Mouse (Mus musculus) kidney, embryonic 15.5 days (tissue): ENCODE measurements at regions not wholly inside any gene's neighbourhood (a gene's known extent, or its start where the extent isn't known, plus 50 kb on each side); places are given as distances from the start of the nearest gene placed in this dataset.

Source experiments
- ATAC-seq: fragments of 200-750 bp; cut with Nextera tagmentation; replicated peaks from 2 replicates; pipeline ENCODE4 v1.8.0; 2017; ENCODE audit warnings: moderate TSS enrichment; ENCODE audit not compliant: low FRiP score
- H3K27ac ChIP-seq: fragments of 300-500 bp; sonication (generic); 2 replicates; pipeline ENCODE4 v1.5.1; 2015; ENCODE audit warnings: mild to moderate bottlenecking, inconsistent platforms
- H3K27me3 ChIP-seq: fragments of 300-500 bp; sonication (generic); 2 replicates; pipeline ENCODE4 v1.6.1; 2015; ENCODE audit warnings: inconsistent platforms
- H3K36me3 ChIP-seq: fragments of 300-500 bp; sonication (generic); 2 replicates; pipeline ENCODE4 v1.6.1; 2015; ENCODE audit warnings: inconsistent platforms
- H3K4me1 ChIP-seq: fragments of 300-500 bp; sonication (generic); 2 replicates; pipeline ENCODE4 v1.6.1; 2015; ENCODE audit warnings: inconsistent platforms
- H3K4me2 ChIP-seq: fragments of 300-500 bp; sonication (generic); 2 replicates; pipeline ENCODE4 v1.6.1; 2015; ENCODE audit warnings: moderate library complexity, mild to moderate bottlenecking, inconsistent platforms
- H3K4me3 ChIP-seq: fragments of 300-500 bp; sonication (generic); replicated peaks from 2 replicates; pipeline ENCODE4 v1.5.1; 2015; ENCODE audit warnings: mild to moderate bottlenecking, inconsistent platforms
- H3K9ac ChIP-seq: fragments of 300-500 bp; sonication (generic); 2 replicates; pipeline ENCODE4 v1.6.1; 2015; ENCODE audit warnings: mild to moderate bottlenecking, inconsistent platforms
- H3K9me3 ChIP-seq: fragments of 300-500 bp; sonication (generic); replicated peaks from 2 replicates; pipeline ENCODE4 v1.6.1; 2016; ENCODE audit warnings: inconsistent platforms
- WGBS: fragments of 180-500 bp; shearing (Covaris S2); methylation state at CpG from one replicate; pipeline ENCODE4 v1.1.7; 2015; ENCODE audit warnings: mixed read lengths; 5-methylcytosine and 5-hydroxymethylcytosine counted together

GRCm38 (mm10) chr3:133599731-133600130 is 54.8 kb upstream of the Tet2 start:
- H3K9me3 ChIP-seq: no peaks in the 10 kb centered on the region
- no peaks in the 10 kb centered on the region for H3K36me3 ChIP-seq
- H3K27me3 ChIP-seq: no peaks in the 10 kb centered on the region
- no peak for ATAC-seq
- 90% methylated on average over 7 of the region's 7 CpGs for WGBS
- H3K9ac ChIP-seq: no peak overlapping the region
- H3K4me2 ChIP-seq: no peak overlapping the region
- no peak overlapping the region for H3K4me3 ChIP-seq
- H3K27ac ChIP-seq: no peak overlapping the region
- peaks cover 9% of the 10 kb centered on the region for H3K4me1 ChIP-seq

- H3K4me2 ChIP-seq: peak overlapping the region; percentile 26; the same call in 1 of the 2 replicates
- H3K36me3 ChIP-seq: no peaks in the 10 kb centered on the region
- no peak overlapping the region for H3K4me3 ChIP-seq
- H3K27ac ChIP-seq: peak overlapping the region; percentile 50; the same call in 1 of the 2 replicates
- H3K9ac ChIP-seq: no peak overlapping the region
- peaks cover 9% of the 10 kb centered on the region for H3K4me1 ChIP-seq
- no peaks in the 10 kb centered on the region for H3K9me3 ChIP-seq
- no peaks in the 10 kb centered on the region for H3K27me3 ChIP-seq
- peak; percentile 70 for ATAC-seq
- 18% methylated on average over 11 of the region's 11 CpGs for WGBS
These were observed 55.7 kb upstream of the Tet2 start for GRCm38 (mm10) chr3:133600447-133601220.

GRCm38 (mm10) chr3:133605460-133605859 is 60.5 kb upstream of the Tet2 start:
- H3K4me2 ChIP-seq: no peak overlapping the region
- peaks cover 8% of the 10 kb centered on the region for H3K4me1 ChIP-seq
- no peak overlapping the region for H3K27ac ChIP-seq
- no peaks in the 10 kb centered on the region for H3K27me3 ChIP-seq
- WGBS: 65% methylated on average over 6 of the region's 6 CpGs
- H3K9me3 ChIP-seq: no peaks in the 10 kb centered on the region
- no peaks in the 10 kb centered on the region for H3K36me3 ChIP-seq
- no peak overlapping the region for H3K4me3 ChIP-seq
- no peak overlapping the region for H3K9ac ChIP-seq
- ATAC-seq: no peak

GRCm38 (mm10) chr3:133608845-133609261 is 63.9 kb upstream of the Tet2 start:
- Histone ChIP-seq H3K27ac (no peak overlapping the region), H3K9ac (no peak overlapping the region), H3K4me2 (no peak overlapping the region), H3K4me1 (no peaks in the 10 kb centered on the region), H3K27me3 (no peaks in the 10 kb centered on the region), H3K9me3 (no peaks in the 10 kb centered on the region), H3K4me3 (no peak overlapping the region), H3K36me3 (no peaks in the 10 kb centered on the region)
- WGBS: 85% methylated on average over 3 of the region's 3 CpGs
- ATAC-seq: no peak

GRCm38 (mm10) chr3:133613836-133614711 is 69.1 kb upstream of the Tet2 start:
- H3K4me2 ChIP-seq: peak overlapping the region; percentile 36
- no peaks in the 10 kb centered on the region for H3K4me1 ChIP-seq
- ATAC-seq: no peak
- no peaks in the 10 kb centered on the region for H3K36me3 ChIP-seq
- no peak overlapping the region for H3K27ac ChIP-seq
- H3K9ac ChIP-seq: no peak overlapping the region
- no peaks in the 10 kb centered on the region for H3K27me3 ChIP-seq
- H3K9me3 ChIP-seq: no peaks in the 10 kb centered on the region
- 62% methylated on average over 12 of the region's 12 CpGs for WGBS
- H3K4me3 ChIP-seq: no peak overlapping the region

GRCm38 (mm10) chr3:133614712-133615426 is 69.9 kb upstream of the Tet2 start:
- H3K27ac ChIP-seq: no peak overlapping the region
- no peak overlapping the region for H3K4me3 ChIP-seq
- H3K9me3 ChIP-seq: no peaks in the 10 kb centered on the region
- no peaks in the 10 kb centered on the region for H3K36me3 ChIP-seq
- peak overlapping the region; percentile 36 for H3K4me2 ChIP-seq
- 28% methylated on average over 14 of the region's 14 CpGs for WGBS
- no peaks in the 10 kb centered on the region for H3K27me3 ChIP-seq
- ATAC-seq: no peak
- H3K9ac ChIP-seq: no peak overlapping the region
- H3K4me1 ChIP-seq: no peaks in the 10 kb centered on the region

GRCm38 (mm10) chr3:133617036-133617435 is 72.1 kb upstream of the Tet2 start:
- H3K27me3 ChIP-seq: no peaks in the 10 kb centered on the region
- WGBS: 78% methylated on average over 2 of the region's 2 CpGs
- ATAC-seq: no peak

GRCm38 (mm10) chr3:133618491-133618890 is 73.6 kb upstream of the Tet2 start:
- Histone ChIP-seq H3K4me2 (no peak overlapping the region), H3K27me3 (no peaks in the 10 kb centered on the region), H3K36me3 (no peaks in the 10 kb centered on the region), H3K9ac (no peak overlapping the region), H3K4me3 (no peak overlapping the region), H3K9me3 (no peaks in the 10 kb centered on the region), H3K27ac (no peak overlapping the region), H3K4me1 (no peaks in the 10 kb centered on the region)
- WGBS: 86% methylated on average over 3 of the region's 3 CpGs
- ATAC-seq: no peak

More at GRCm38 (mm10) chr3:133617036-133617435, 72.1 kb upstream of the Tet2 start:
- Histone ChIP-seq H3K9me3 (no peaks in the 10 kb centered on the region), H3K27ac (no peak overlapping the region), H3K4me1 (no peaks in the 10 kb centered on the region), H3K4me3 (no peak overlapping the region), H3K9ac (no peak overlapping the region), H3K36me3 (no peaks in the 10 kb centered on the region), H3K4me2 (no peak overlapping the region)

GRCm38 (mm10) chr3:133623201-133623744 is 78.3 kb upstream of the Tet2 start:
- WGBS: 70% methylated on average over 9 of the region's 9 CpGs
- Histone ChIP-seq H3K9ac (no peak overlapping the region), H3K36me3 (no peaks in the 10 kb centered on the region), H3K4me3 (no peak overlapping the region), H3K4me1 (no peaks in the 10 kb centered on the region), H3K27ac (no peak overlapping the region), H3K4me2 (no peak overlapping the region), H3K9me3 (no peaks in the 10 kb centered on the region), H3K27me3 (no peaks in the 10 kb centered on the region)
- peak; percentile 56 for ATAC-seq

- Histone ChIP-seq H3K27ac (no peak overlapping the region), H3K27me3 (no peaks in the 10 kb centered on the region), H3K4me3 (no peak overlapping the region), H3K4me2 (no peak overlapping the region), H3K36me3 (no peaks in the 10 kb centered on the region), H3K9ac (no peak overlapping the region), H3K4me1 (no peaks in the 10 kb centered on the region), H3K9me3 (no peaks in the 10 kb centered on the region)
- WGBS: 69% methylated on average over 3 of the region's 3 CpGs
- no peak; the same call in 1 of the 2 replicates for ATAC-seq
These were observed 79.3 kb upstream of the Tet2 start for GRCm38 (mm10) chr3:133624079-133624875.

GRCm38 (mm10) chr3:133625046-133625445 is 80.1 kb upstream of the Tet2 start:
- H3K4me3 ChIP-seq: no peak overlapping the region
- no peak overlapping the region for H3K9ac ChIP-seq
- H3K9me3 ChIP-seq: no peaks in the 10 kb centered on the region
- H3K27ac ChIP-seq: no peak overlapping the region
- H3K36me3 ChIP-seq: no peaks in the 10 kb centered on the region
- H3K27me3 ChIP-seq: no peaks in the 10 kb centered on the region
- no peak for ATAC-seq
- WGBS: 94% methylated on average over 3 of the region's 3 CpGs
- H3K4me1 ChIP-seq: no peaks in the 10 kb centered on the region
- no peak overlapping the region for H3K4me2 ChIP-seq
